Mouse (Mus musculus) liver, adult 2 months (tissue): ENCODE measurements around the gene Tmem107. TPM values are rescaled to one million over a fixed set of nuclear protein-coding genes. Genes with fewer than 3 reads are reported as not detected.

Experiments
- DNase-seq: peaks from one replicate; pipeline ENCODE4 v3.0.0-alpha.2; 2011; ENCODE audit warnings: low read depth, low spot score; ENCODE audit errors: extremely low read depth
- H3K27ac ChIP-seq: fragments of 200-500 bp; replicated peaks from 2 replicates; pipeline ENCODE4 v1.5.1; 2012; ENCODE audit warnings: low read depth, mild to moderate bottlenecking, control low read depth, inconsistent platforms, low read length; ENCODE audit not compliant: insufficient read depth
- H3K27me3 ChIP-seq: fragments of 200-500 bp; 2 replicates; pipeline ENCODE4 v1.6.1; 2012; ENCODE audit warnings: mild to moderate bottlenecking, moderate library complexity, low read length, inconsistent platforms; ENCODE audit not compliant: control insufficient read depth, insufficient read depth
- H3K36me3 ChIP-seq: fragments of 200-500 bp; 2 replicates; pipeline ENCODE4 v1.6.1; 2012; ENCODE audit warnings: low read length, inconsistent platforms; ENCODE audit not compliant: control insufficient read depth, insufficient read depth
- H3K4me1 ChIP-seq: fragments of 200-500 bp; 2 replicates; pipeline ENCODE4 v1.6.1; 2011; ENCODE audit warnings: low read length; ENCODE audit not compliant: control insufficient read depth, insufficient read depth
- H3K4me3 ChIP-seq: fragments of 200-500 bp; 2 replicates; pipeline ENCODE4 v1.5.1; 2011; ENCODE audit warnings: low read depth, mild to moderate bottlenecking, control low read depth, low read length, moderate library complexity; ENCODE audit not compliant: insufficient read depth
- H3K79me2 ChIP-seq: fragments of 200-500 bp; 2 replicates; pipeline ENCODE4 v1.6.1; 2012; ENCODE audit warnings: inconsistent platforms, mild to moderate bottlenecking, low read length, moderate library complexity; ENCODE audit not compliant: control insufficient read depth, insufficient read depth
- H3K9ac ChIP-seq: fragments of 200-500 bp; 2 replicates; pipeline ENCODE4 v1.6.1; 2012; ENCODE audit warnings: low read depth, mild to moderate bottlenecking, control low read depth, inconsistent platforms, low read length
- CTCF ChIP-seq: fragments of 200-500 bp; IDR thresholded peaks from 2 replicates; pipeline ENCODE4 v1.5.1; 2011; ENCODE audit warnings: low read depth, low read length, control low read depth
- POLR2A ChIP-seq: fragments of 200-500 bp; IDR thresholded peaks from 2 replicates; pipeline ENCODE4 v1.6.1; 2011; ENCODE audit warnings: low read length, control low read depth; ENCODE audit not compliant: insufficient read depth; ENCODE audit errors: extremely low read depth
- WGBS: fragments of 180-500 bp; shearing (Covaris S2); methylation state at CpG from one replicate; pipeline ENCODE4 v1.1.7; 2018; 5-methylcytosine and 5-hydroxymethylcytosine counted together
- polyA plus RNA-seq: library from polyadenylated mRNA; depleted of rRNA; stranded (reverse); fragments of >200 nt; gene quantifications from 2 replicates; pipeline ENCODE4 v1.2.3, GENCODE M21; 2012
- total RNA-seq: library from RNA; depleted of rRNA; stranded (reverse); fragments of >200 nt; gene quantifications from 2 replicates; pipeline ENCODE4 v1.2.3, GENCODE M21; 2014

Gene Tmem107
- total and polyA plus RNA-seq, 2 experiments, result 2.2 to 4.7 TPM

DNA sequence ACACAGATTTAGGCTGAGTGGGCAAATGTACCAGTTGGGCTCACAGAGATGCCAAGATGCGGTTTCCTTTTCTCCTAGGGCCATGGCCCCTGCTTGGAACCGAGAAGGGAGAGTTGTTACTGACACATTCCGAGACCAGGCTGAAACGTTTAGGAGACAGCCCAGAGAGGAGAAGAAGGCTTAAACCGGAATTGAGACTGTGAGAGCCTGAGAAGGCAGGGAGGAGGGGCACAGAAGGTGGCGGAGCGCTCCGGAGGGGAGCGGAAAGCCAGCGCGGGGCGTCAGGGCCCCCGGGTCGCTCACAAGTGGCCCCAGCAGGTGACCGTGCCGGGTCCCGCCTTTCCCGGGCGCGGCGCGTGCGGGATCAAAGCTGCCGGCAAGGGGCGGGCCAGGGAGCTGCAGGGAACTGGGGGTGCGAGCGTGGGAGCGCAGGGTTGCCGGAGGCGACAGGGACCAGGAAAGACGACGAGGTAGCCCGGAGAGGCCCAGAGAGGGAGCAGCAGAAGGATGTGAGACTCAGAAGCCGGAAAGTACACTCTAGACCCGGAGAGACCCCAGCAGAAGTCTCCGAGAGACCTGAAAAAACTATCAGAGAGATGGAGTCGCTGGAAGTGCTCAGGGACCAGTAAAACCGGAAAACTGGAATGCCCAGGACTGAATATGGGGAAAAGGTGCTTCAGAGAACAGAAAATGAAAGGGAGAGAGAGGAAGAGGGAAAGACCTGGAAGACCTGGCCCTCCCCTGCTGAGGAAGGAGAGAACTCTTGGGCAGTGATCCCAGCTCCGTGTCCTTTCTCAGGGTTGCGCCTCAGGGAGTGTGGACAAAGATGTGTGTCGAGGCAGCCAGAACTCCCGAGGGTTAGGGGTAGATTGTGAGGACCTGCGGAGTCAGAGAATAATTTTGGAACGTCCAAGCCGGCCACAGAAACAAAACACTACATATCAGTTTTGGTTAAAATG is 47.4 kb downstream of the Tmem107 start:
- TF ChIP-seq POLR2A, result no peak
- TF ChIP-seq CTCF, result no peak
- Histone ChIP-seq H3K36me3 (no peaks in the 10 kb centered on the region), H3K27me3 (no peaks in the 10 kb centered on the region), H3K4me1 (peaks cover 14% of the 10 kb centered on the region), H3K9ac (peak overlapping the region; percentile 63), H3K79me2 (no peaks in the 10 kb centered on the region), H3K4me3 (peak overlapping the region; percentile 54), H3K27ac (peak overlapping the region; percentile 61)
- DNase-seq, result peak; percentile 41
- under 1% methylated on average over 45 of the region's 45 CpGs for WGBS

- no peaks in the 10 kb centered on the region for H3K36me3 ChIP-seq
These were observed 48.2 kb downstream of the Tmem107 start for GRCm38 (mm10) chr11:69118765-69119164.

GRCm38 (mm10) chr11:69119446-69120155 is 49.0 kb downstream of the Tmem107 start:
- H3K79me2 ChIP-seq, result no peaks in the 10 kb centered on the region
- no peak for DNase-seq
- peaks cover 11% of the 10 kb centered on the region for H3K4me1 ChIP-seq
- no peak overlapping the region for H3K27ac ChIP-seq
- H3K36me3 ChIP-seq, result no peaks in the 10 kb centered on the region
- no peak overlapping the region for H3K4me3 ChIP-seq
- WGBS, result 83% methylated on average over 14 of the region's 14 CpGs
- no peaks in the 10 kb centered on the region for H3K27me3 ChIP-seq
- no peak for TF ChIP-seq CTCF
- TF ChIP-seq POLR2A, result no peak
- H3K9ac ChIP-seq, result no peak overlapping the region

More at GRCm38 (mm10) chr11:69118765-69119164, 48.2 kb downstream of the Tmem107 start:
- peak; percentile 73 for DNase-seq
- H3K27ac ChIP-seq, result no peak overlapping the region
- H3K79me2 ChIP-seq, result no peaks in the 10 kb centered on the region
- WGBS, result 4% methylated on average over 15 of the region's 15 CpGs
- H3K4me1 ChIP-seq, result peaks cover 17% of the 10 kb centered on the region
- H3K4me3 ChIP-seq, result no peak overlapping the region
- H3K9ac ChIP-seq, result no peak overlapping the region
- no peak for TF ChIP-seq POLR2A
- no peak for TF ChIP-seq CTCF
- H3K27me3 ChIP-seq, result no peaks in the 10 kb centered on the region

GRCm38 (mm10) chr11:69120221-69121000 is 49.8 kb downstream of the Tmem107 start, which contains the start of gene Hes7:
Gene Hes7, plus strand, starts transcription at chr11:69120404.
- Histone ChIP-seq H3K36me3 (no peaks in the 10 kb centered on the region), H3K27ac (no peak within 1 kb of the TSS), H3K4me1 (peaks cover 7% of the 10 kb centered on the region; the same call in 1 of the 2 replicates), H3K27me3 (no peaks in the 10 kb centered on the region), H3K9ac (peak within 1 kb of the TSS; percentile 75), H3K4me3 (peak within 1 kb of the TSS; percentile 60; the same call in 1 of the 2 replicates), H3K79me2 (no peaks in the 10 kb centered on the region)
- TF ChIP-seq POLR2A (no peak), CTCF (no peak)
- DNase-seq, result no peak
- 21% methylated on average over 27 of the region's 27 CpGs for WGBS

DNA sequence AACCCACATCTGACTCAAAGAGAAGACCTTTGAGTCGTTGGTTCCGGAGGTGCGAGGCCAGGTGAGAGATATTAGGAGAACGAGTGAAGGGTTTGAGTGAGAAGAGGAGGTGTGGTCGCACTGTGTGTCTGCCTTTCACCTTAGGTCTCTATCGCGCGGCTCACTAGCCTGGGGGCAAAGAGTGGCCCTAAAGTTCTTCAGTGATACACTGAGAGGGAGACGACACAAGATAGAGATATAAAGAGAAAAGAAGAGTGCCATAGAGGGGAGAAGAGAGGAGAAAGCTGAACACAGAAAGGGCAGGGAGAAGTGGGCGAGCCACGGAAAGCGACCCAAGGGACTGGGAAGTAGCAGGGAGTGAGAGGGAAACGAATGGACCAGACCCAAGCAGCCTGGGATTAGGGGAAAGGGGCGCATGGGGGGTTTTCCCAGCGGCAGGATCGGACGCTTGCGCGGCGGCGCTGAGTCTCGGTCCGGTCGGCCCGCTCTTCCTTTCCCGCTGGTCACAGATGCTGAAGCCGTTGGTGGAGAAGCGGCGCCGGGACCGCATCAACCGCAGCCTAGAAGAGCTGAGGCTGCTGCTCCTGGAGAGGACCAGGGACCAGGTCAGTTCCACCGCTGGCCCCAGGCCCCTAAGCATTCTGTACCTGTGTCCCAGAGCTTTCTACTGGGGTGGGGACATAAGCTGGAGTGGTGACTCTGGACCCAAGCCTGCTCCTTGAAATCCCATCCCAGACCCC is 50.6 kb downstream of the Tmem107 start:
- Histone ChIP-seq H3K36me3 (no peaks in the 10 kb centered on the region), H3K9ac (peak overlapping the region; percentile 75), H3K4me1 (peaks cover 13% of the 10 kb centered on the region; the same call in 1 of the 2 replicates), H3K27ac (no peak overlapping the region), H3K4me3 (peak overlapping the region; percentile 60), H3K27me3 (no peaks in the 10 kb centered on the region), H3K79me2 (no peaks in the 10 kb centered on the region)
- no peak for DNase-seq
- no peak for TF ChIP-seq POLR2A
- no peak for TF ChIP-seq CTCF
- 7% methylated on average over 33 of the region's 33 CpGs for WGBS
